Mouse (Mus musculus) thymus, adult 2 months (tissue): ENCODE data around the gene Cux2. TPM values are rescaled to one million over a fixed set of nuclear protein-coding genes. Genes with fewer than 3 reads are reported as not detected.

Source experiments
- DNase-seq: peaks from one replicate; pipeline ENCODE4 v3.0.0; 2021
- H3K27ac ChIP-seq: fragments of 200-500 bp; 2 replicates; pipeline ENCODE4 v1.5.1; 2012; ENCODE audit warnings: low read length, control low read depth; ENCODE audit not compliant: control insufficient read depth, insufficient read depth
- H3K27me3 ChIP-seq: fragments of 200-500 bp; 2 replicates; pipeline ENCODE4 v1.6.1; 2012; ENCODE audit warnings: mild to moderate bottlenecking, low read length, moderate library complexity, mixed read lengths; ENCODE audit not compliant: control insufficient read depth, insufficient read depth
- H3K36me3 ChIP-seq: fragments of 200-500 bp; 2 replicates; pipeline ENCODE4 v1.6.1; 2012; ENCODE audit warnings: mild to moderate bottlenecking, low read length, moderate library complexity; ENCODE audit not compliant: control insufficient read depth, insufficient read depth
- H3K4me1 ChIP-seq: fragments of 200-500 bp; replicated peaks from 2 replicates; pipeline ENCODE4 v1.6.1; 2012; ENCODE audit warnings: low read length; ENCODE audit not compliant: control insufficient read depth, insufficient read depth
- H3K4me3 ChIP-seq: fragments of 200-500 bp; 2 replicates; pipeline ENCODE4 v1.5.1; 2012; ENCODE audit warnings: mild to moderate bottlenecking, low read length, control low read depth, moderate library complexity; ENCODE audit not compliant: control insufficient read depth, insufficient read depth
- CTCF ChIP-seq: fragments of 200-500 bp; IDR thresholded peaks from 2 replicates; pipeline ENCODE4 v1.5.1; 2012; ENCODE audit warnings: mild to moderate bottlenecking, control low read depth, low read length, moderate library complexity, borderline replicate concordance; ENCODE audit not compliant: control insufficient read depth, poor library complexity, insufficient read depth; ENCODE audit errors: extremely low read depth
- POLR2A ChIP-seq: fragments of 200-500 bp; IDR thresholded peaks from 2 replicates; pipeline ENCODE4 v1.6.1; 2012; ENCODE audit warnings: mild to moderate bottlenecking, low read length, control low read depth, moderate library complexity; ENCODE audit not compliant: control insufficient read depth, poor library complexity, insufficient read depth; ENCODE audit errors: extremely low read depth
- WGBS: fragments of 180-500 bp; shearing (Covaris S2); methylation state at CpG from one replicate; pipeline ENCODE4 v1.1.7; 2018; 5-methylcytosine and 5-hydroxymethylcytosine counted together
- polyA plus RNA-seq: library from polyadenylated mRNA; depleted of rRNA; stranded (reverse); fragments of >200 nt; gene quantifications from 2 replicates; pipeline ENCODE4 v1.2.3, GENCODE M21; 2012; rRNA removed

Gene Cux2
- polyA plus RNA-seq, 1 experiment, result 0.75 TPM

DNA sequence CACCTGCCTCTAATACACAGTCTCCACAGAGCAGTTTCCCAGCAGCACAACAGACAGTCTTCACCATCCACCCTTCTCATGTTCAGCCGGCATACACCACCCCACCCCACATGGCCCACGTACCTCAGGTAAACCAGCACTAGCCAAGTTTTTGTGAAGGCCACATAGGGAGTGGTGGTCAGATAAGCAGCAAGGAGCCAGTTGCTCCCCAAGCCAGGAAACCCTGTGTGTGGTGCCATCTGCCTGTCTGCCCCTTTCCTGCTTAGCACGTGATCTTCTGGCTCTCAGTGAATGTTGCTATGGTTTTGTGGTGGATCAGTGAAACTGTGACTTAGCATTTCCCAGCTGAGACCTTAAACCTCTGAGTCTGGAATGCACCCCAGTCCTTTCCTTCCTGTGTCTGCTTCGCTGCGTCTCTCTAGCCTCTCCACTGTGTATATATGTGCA lies 238.4 kb downstream of the Cux2 start:
- H3K4me3 ChIP-seq, result no peak overlapping the region
- peaks cover 17% of the 10 kb centered on the region for H3K36me3 ChIP-seq
- TF ChIP-seq CTCF (no peak), POLR2A (no peak)
- peaks cover 21% of the 10 kb centered on the region for H3K4me1 ChIP-seq
- no peaks in the 10 kb centered on the region for H3K27me3 ChIP-seq
- no peak for DNase-seq
- H3K27ac ChIP-seq, result no peak overlapping the region
- 18% methylated on average over 5 of the region's 5 CpGs for WGBS

DNA sequence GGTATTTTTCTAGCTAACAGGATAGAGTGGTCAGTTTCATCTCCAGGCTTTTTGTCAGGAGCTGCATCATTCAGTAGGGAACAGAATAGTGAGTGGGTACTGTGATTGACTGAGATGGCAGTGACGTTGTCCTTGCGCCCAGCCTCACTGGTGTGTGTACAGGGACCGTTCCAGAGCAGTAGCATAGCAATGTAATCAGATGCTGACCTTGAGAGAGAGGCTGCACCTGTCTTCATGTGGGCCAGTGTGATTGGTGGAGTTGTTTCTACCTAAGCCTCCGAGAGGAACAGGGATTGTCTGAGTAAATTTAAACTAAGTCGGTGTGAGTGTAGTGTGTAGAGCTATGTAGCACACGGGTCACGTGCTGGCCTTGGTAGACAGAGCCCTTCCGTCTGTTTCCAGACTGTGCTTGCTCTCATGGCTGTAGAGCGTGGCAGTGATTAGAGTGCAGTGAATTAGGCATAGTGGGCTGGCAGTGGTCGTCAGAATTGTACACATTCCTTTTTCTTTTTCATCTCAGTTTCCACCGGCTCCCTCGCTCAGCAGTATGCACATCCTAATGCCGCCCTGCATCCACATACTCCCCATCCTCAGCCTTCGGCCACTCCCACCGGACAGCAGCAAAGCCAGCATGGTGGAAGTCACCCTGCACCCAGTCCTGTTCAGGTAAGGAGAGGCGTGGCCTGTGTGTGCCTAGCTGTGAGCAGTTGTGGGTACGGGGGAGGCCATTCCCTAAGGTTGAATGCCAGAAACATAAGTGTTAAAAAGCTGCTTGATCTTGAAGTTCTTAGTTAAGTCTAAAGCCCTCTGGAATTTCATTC lies 239.4 kb downstream of the Cux2 start:
- Histone ChIP-seq H3K36me3 (peaks cover 15% of the 10 kb centered on the region), H3K4me1 (peaks cover 21% of the 10 kb centered on the region), H3K27me3 (no peaks in the 10 kb centered on the region), H3K4me3 (no peak overlapping the region), H3K27ac (no peak overlapping the region)
- TF ChIP-seq POLR2A, result no peak
- TF ChIP-seq CTCF, result no peak
- no peak for DNase-seq
- WGBS, result 97% methylated on average over 17 of the region's 17 CpGs

DNA sequence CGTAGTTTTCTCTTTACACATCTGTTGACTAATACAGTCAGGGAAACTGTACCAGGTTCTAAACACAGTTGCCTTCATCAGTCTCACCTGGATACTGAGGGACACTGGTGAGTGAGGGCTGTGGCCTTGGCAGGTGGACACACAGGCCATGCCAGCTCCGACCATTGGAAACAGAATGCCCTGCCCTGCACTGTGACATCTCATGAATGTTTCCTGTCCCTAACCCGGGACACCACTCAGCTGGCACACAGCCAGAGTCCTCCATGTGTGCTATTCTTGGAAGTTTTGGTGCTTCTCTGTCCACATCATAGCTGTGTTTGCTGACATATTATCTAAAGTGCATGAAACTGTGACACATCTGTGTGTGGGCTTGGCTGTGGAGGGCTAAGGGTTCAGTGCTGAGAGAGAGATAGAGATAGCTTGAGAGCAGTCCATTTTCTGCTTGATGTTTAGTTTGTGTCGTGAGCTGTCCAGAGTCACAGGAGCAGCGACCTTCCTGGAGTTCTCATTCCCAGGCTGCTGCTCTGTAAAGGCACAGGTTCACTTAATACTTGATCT lies 240.2 kb downstream of the Cux2 start:
- H3K27me3 ChIP-seq, result no peaks in the 10 kb centered on the region
- DNase-seq, result no peak
- 76% methylated on average over 5 of the region's 5 CpGs for WGBS
- no peak overlapping the region for H3K27ac ChIP-seq
- H3K4me3 ChIP-seq, result no peak overlapping the region
- peaks cover 21% of the 10 kb centered on the region for H3K4me1 ChIP-seq
- H3K36me3 ChIP-seq, result peaks cover 15% of the 10 kb centered on the region
- TF ChIP-seq POLR2A, result no peak
- no peak for TF ChIP-seq CTCF

DNA sequence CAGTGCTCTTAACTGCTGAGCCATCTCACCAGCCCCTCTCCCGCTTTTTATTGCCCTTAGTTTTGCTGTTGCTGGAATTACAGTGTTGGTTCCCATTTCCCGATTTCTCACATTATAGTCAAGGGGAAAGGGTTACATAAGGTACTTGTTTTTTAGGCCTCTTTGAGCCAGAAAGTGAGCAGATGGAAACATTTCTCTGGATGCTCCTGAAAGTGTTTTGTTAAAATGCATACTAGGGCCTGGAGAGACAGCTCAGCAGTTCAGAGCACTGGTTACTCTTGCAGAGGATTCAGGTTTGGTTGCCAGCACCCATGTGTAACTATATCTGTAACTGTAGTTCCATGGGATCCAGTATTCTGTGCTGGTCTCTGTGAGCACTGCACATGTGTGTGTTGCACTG lies 241.7 kb downstream of the Cux2 start:
- Histone ChIP-seq H3K27me3 (no peaks in the 10 kb centered on the region), H3K36me3 (peaks cover 25% of the 10 kb centered on the region), H3K27ac (no peak overlapping the region), H3K4me1 (peaks cover 21% of the 10 kb centered on the region), H3K4me3 (no peak overlapping the region)
- 96% methylated on average over 2 of the region's 2 CpGs for WGBS
- no peak for DNase-seq
- TF ChIP-seq CTCF, result no peak
- TF ChIP-seq POLR2A, result no peak

DNA sequence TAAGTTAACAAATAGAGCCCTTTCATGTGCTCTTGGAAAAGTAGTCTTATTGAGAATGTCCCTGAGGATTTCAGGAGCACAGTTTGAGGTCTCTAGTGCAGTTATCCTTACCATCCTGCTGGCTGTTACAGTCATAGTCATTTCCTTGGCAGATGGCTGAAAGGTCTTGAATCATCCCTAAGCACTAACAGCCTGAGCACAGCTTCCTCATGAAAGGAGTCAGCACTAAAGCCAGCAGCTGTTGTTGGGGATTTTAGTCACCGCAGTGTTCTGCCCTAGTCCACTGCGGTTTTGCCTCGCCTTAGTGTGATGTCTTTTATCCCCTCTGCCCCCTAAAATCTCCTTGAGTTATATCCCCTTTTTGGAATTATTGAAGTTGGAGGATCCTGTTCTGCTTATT lies 242.7 kb downstream of the Cux2 start:
- Histone ChIP-seq H3K4me3 (no peak overlapping the region), H3K27ac (no peak overlapping the region), H3K4me1 (peaks cover 13% of the 10 kb centered on the region), H3K27me3 (no peaks in the 10 kb centered on the region), H3K36me3 (peaks cover 35% of the 10 kb centered on the region)
- no peak for TF ChIP-seq POLR2A
- no peak for TF ChIP-seq CTCF
- WGBS, result 86% methylated on average over 3 of the region's 3 CpGs
- no peak for DNase-seq

Other genes with a start within 250 kb of the Cux2 start
- gene Sh2b3, start 212.5 kb downstream of the Cux2 start, polyA plus RNA-seq, result 48.3 and 80.5 TPM in 2 replicates
- gene Pheta1, start 201.1 kb downstream of the Cux2 start, polyA plus RNA-seq, result 23.3 and 25.3 TPM in 2 replicates
- 0.79 and 169 TPM in 2 replicates for gene Myl2, start 50.8 kb upstream of the Cux2 start, polyA plus RNA-seq
- gene Ccdc63, start 90.7 kb upstream of the Cux2 start, polyA plus RNA-seq, result 0.23 and 0.42 TPM in 2 replicates
- gene Ppp1cc, start 108.2 kb upstream of the Cux2 start, polyA plus RNA-seq, result 194 and 220 TPM in 2 replicates
- 43.9 and 49.9 TPM in 2 replicates for gene Hvcn1, start 156.7 kb upstream of the Cux2 start, polyA plus RNA-seq
- 41.4 and 45.0 TPM in 2 replicates for gene Tctn1, start 214.4 kb upstream of the Cux2 start, polyA plus RNA-seq
- gene Pptc7, start 234.3 kb upstream of the Cux2 start, polyA plus RNA-seq, result 72.4 and 78.8 TPM in 2 replicates